Mouse (Mus musculus): ENCODE measurements around the gene Ulk1. TPM values are rescaled to one million over a fixed set of nuclear protein-coding genes. Genes with fewer than 3 reads are reported as not detected.

Ulk1 gene
- polyA plus RNA-seq, 1 experiment: 13.6 TPM

DNA sequence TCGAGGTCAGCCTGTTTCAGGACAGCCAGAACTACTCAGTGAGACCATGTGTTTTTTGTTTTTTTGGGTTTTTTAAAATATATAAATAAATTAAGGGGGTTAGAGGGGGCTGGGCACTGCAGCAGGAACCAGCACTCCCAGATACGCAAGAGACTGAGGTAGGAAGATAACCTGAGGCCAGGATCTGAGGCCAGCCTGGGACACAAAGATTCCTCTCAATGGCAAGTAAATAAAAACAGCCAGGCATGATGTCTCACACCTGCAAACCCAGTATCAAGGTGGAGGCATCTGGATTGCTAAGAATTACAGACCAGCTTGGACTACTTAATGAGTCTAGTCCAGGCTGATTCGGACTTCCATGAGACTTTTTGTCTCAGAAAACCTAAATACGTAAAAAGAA is 40.6 kb downstream of the Ulk1 start:
- peaks cover 88% of the 10 kb centered on the region for H3K79me2 ChIP-seq (ENCODE audit: control insufficient read depth, insufficient read depth)
- H3K79me3 ChIP-seq (ENCODE audit: low read depth): peaks cover 61% of the 10 kb centered on the region
- TF ChIP-seq MYOG (IDR thresholded peaks at IDR 0.05; ENCODE audit: control insufficient read depth, extremely low read depth, insufficient read length) (no peak), USF1 (IDR thresholded peaks at IDR 0.05; ENCODE audit: low read depth) (no peak), CTCF (IDR thresholded peaks at IDR 0.05; ENCODE audit: control insufficient read depth, insufficient read depth, insufficient read length) (no peak), MYOD1 (IDR thresholded peaks at IDR 0.05; ENCODE audit: control insufficient read depth, insufficient read length, low read depth) (no peak), FOSL1 (IDR thresholded peaks at IDR 0.05; ENCODE audit: insufficient read depth, low read length, poor library complexity, severe bottlenecking) (no peak), MAX (IDR thresholded peaks at IDR 0.05) (no peak), CEBPB (IDR thresholded peaks at IDR 0.05; ENCODE audit: low read depth) (no peak)
- peak overlapping the region; percentile 87 for H3K4me3 ChIP-seq (ENCODE audit: insufficient read depth, poor library complexity, severe bottlenecking)
- peak overlapping the region; percentile 22 for H3ac ChIP-seq (ENCODE audit: control insufficient read depth, insufficient read length, low read depth)
- H3K27me3 ChIP-seq (ENCODE audit: control insufficient read depth, insufficient read depth, insufficient read length): no peaks in the 10 kb centered on the region
- H3K36me3 ChIP-seq (ENCODE audit: control insufficient read depth, insufficient read depth): peaks cover 12% of the 10 kb centered on the region

- TF ChIP-seq MAX (IDR thresholded peaks at IDR 0.05): no peak
- TF ChIP-seq FOSL1 (IDR thresholded peaks at IDR 0.05; ENCODE audit: insufficient read depth, low read length, poor library complexity, severe bottlenecking): no peak
- TF ChIP-seq MYOD1 (IDR thresholded peaks at IDR 0.05; ENCODE audit: control insufficient read depth, insufficient read length, low read depth): no peak
- TF ChIP-seq CTCF (IDR thresholded peaks at IDR 0.05; ENCODE audit: control insufficient read depth, insufficient read depth, insufficient read length): no peak
- no peak for TF ChIP-seq CEBPB (IDR thresholded peaks at IDR 0.05; ENCODE audit: low read depth)
- TF ChIP-seq MYOG (IDR thresholded peaks at IDR 0.05; ENCODE audit: control insufficient read depth, extremely low read depth, insufficient read length): no peak
- no peak for TF ChIP-seq USF1 (IDR thresholded peaks at IDR 0.05; ENCODE audit: low read depth)
- Histone ChIP-seq H3K79me2 (ENCODE audit: control insufficient read depth, insufficient read depth) (peaks cover 100% of the 10 kb centered on the region), H3K79me3 (ENCODE audit: low read depth) (peaks cover 92% of the 10 kb centered on the region), H3K36me3 (ENCODE audit: control insufficient read depth, insufficient read depth) (peaks cover 5% of the 10 kb centered on the region), H3ac (ENCODE audit: control insufficient read depth, insufficient read length, low read depth) (no peak overlapping the region), H3K4me3 (ENCODE audit: insufficient read depth, poor library complexity, severe bottlenecking) (no peak overlapping the region), H3K27me3 (ENCODE audit: control insufficient read depth, insufficient read depth, insufficient read length) (no peaks in the 10 kb centered on the region)
These were observed 46.0 kb downstream of the Ulk1 start for GRCm38 (mm10) chr5:110763890-110764289.

DNA sequence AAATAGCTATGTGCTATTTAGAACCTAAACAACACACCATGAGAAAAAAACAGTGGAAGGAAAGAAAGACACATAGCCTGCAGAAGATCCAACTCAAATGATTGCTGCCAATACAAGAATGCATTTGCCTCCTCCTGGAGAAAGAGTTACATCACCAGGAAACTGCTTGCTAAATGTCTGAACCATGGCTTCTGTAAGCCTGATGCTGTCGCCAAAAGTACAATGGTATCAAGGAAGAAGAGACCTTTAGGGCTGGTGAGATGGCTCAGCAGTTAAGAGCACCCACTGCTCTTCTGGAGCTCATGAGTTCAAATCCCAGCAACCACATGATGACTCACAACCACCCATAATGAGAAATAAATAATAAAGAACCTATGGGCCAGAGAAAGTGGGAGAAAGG is 64.9 kb downstream of the Ulk1 start:
- Histone ChIP-seq H3ac (ENCODE audit: control insufficient read depth, insufficient read length, low read depth) (no peak overlapping the region), H3K36me3 (ENCODE audit: control insufficient read depth, insufficient read depth) (peaks cover 7% of the 10 kb centered on the region), H3K79me3 (ENCODE audit: low read depth) (peaks cover 75% of the 10 kb centered on the region), H3K27me3 (ENCODE audit: control insufficient read depth, insufficient read depth, insufficient read length) (no peaks in the 10 kb centered on the region), H3K4me3 (ENCODE audit: insufficient read depth, poor library complexity, severe bottlenecking) (no peak overlapping the region), H3K79me2 (ENCODE audit: control insufficient read depth, insufficient read depth) (peaks cover 88% of the 10 kb centered on the region)
- no peak for TF ChIP-seq MYOD1 (IDR thresholded peaks at IDR 0.05; ENCODE audit: control insufficient read depth, insufficient read length, low read depth)
- TF ChIP-seq CTCF (IDR thresholded peaks at IDR 0.05; ENCODE audit: control insufficient read depth, insufficient read depth, insufficient read length): no peak
- no peak for TF ChIP-seq FOSL1 (IDR thresholded peaks at IDR 0.05; ENCODE audit: insufficient read depth, low read length, poor library complexity, severe bottlenecking)
- no peak for TF ChIP-seq MAX (IDR thresholded peaks at IDR 0.05)
- no peak for TF ChIP-seq USF1 (IDR thresholded peaks at IDR 0.05; ENCODE audit: low read depth)
- TF ChIP-seq MYOG (IDR thresholded peaks at IDR 0.05; ENCODE audit: control insufficient read depth, extremely low read depth, insufficient read length): no peak

GRCm38 (mm10) chr5:110739496-110740275 is 70.2 kb downstream of the Ulk1 start:
- H3K79me3 ChIP-seq (ENCODE audit: low read depth): peaks cover 27% of the 10 kb centered on the region
- no peak overlapping the region for H3K4me3 ChIP-seq (ENCODE audit: insufficient read depth, poor library complexity, severe bottlenecking)
- H3ac ChIP-seq (ENCODE audit: control insufficient read depth, insufficient read length, low read depth): no peak overlapping the region
- no peak for TF ChIP-seq MAX (IDR thresholded peaks at IDR 0.05)
- TF ChIP-seq FOSL1 (IDR thresholded peaks at IDR 0.05; ENCODE audit: insufficient read depth, low read length, poor library complexity, severe bottlenecking): no peak
- TF ChIP-seq CEBPB (IDR thresholded peaks at IDR 0.05; ENCODE audit: low read depth): no peak
- no peak for TF ChIP-seq CTCF (IDR thresholded peaks at IDR 0.05; ENCODE audit: control insufficient read depth, insufficient read depth, insufficient read length)
- TF ChIP-seq MYOG (IDR thresholded peaks at IDR 0.05; ENCODE audit: control insufficient read depth, extremely low read depth, insufficient read length): no peak
- TF ChIP-seq USF1 (IDR thresholded peaks at IDR 0.05; ENCODE audit: low read depth): no peak
- no peak for TF ChIP-seq MYOD1 (IDR thresholded peaks at IDR 0.05; ENCODE audit: control insufficient read depth, insufficient read length, low read depth)
- H3K36me3 ChIP-seq (ENCODE audit: control insufficient read depth, insufficient read depth): peaks cover 40% of the 10 kb centered on the region
- no peaks in the 10 kb centered on the region for H3K27me3 ChIP-seq (ENCODE audit: control insufficient read depth, insufficient read depth, insufficient read length)
- H3K79me2 ChIP-seq (ENCODE audit: control insufficient read depth, insufficient read depth): peaks cover 35% of the 10 kb centered on the region

DNA sequence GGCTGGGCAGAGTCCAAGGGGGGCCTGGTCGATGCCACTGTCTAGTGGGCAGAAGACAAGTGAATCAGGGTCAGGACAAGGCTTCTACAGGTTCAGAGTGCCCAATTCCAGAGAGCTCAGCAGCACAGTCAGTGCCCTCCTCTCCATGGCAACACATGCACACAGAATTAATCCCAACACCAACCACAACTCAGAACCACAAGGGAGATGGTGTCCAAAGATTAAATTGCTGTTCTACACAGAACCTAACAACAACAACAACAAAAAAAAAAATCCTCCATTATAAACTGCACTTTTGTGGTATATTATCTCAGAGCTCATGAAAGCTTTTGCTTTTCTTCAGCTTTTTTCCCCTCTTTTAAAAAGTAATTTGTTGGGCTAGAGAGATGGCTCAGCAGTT is 74.3 kb downstream of the Ulk1 start:
- peaks cover 72% of the 10 kb centered on the region for H3K36me3 ChIP-seq (ENCODE audit: control insufficient read depth, insufficient read depth)
- TF ChIP-seq CEBPB (IDR thresholded peaks at IDR 0.05; ENCODE audit: low read depth) (no peak), MAX (IDR thresholded peaks at IDR 0.05) (no peak), CTCF (IDR thresholded peaks at IDR 0.05; ENCODE audit: control insufficient read depth, insufficient read depth, insufficient read length) (no peak), FOSL1 (IDR thresholded peaks at IDR 0.05; ENCODE audit: insufficient read depth, low read length, poor library complexity, severe bottlenecking) (no peak), MYOD1 (IDR thresholded peaks at IDR 0.05; ENCODE audit: control insufficient read depth, insufficient read length, low read depth) (no peak), USF1 (IDR thresholded peaks at IDR 0.05; ENCODE audit: low read depth) (no peak), MYOG (IDR thresholded peaks at IDR 0.05; ENCODE audit: control insufficient read depth, extremely low read depth, insufficient read length) (no peak)
- H3K4me3 ChIP-seq (ENCODE audit: insufficient read depth, poor library complexity, severe bottlenecking): no peak overlapping the region

More for the DNA sequence above, 74.3 kb downstream of the Ulk1 start:
- Histone ChIP-seq H3ac (ENCODE audit: control insufficient read depth, insufficient read length, low read depth) (no peak overlapping the region), H3K27me3 (ENCODE audit: control insufficient read depth, insufficient read depth, insufficient read length) (no peaks in the 10 kb centered on the region), H3K79me2 (ENCODE audit: control insufficient read depth, insufficient read depth) (no peaks in the 10 kb centered on the region), H3K79me3 (ENCODE audit: low read depth) (no peaks in the 10 kb centered on the region)

Other genes starting within 250 kb of the Ulk1 start
- 51.7 TPM for gene Noc4l, start 156.7 kb downstream of the Ulk1 start, polyA plus RNA-seq (2012; fragmentation: generic; extraction: Trizol)
- 14.8 TPM for gene Ddx51, start 156.6 kb downstream of the Ulk1 start, polyA plus RNA-seq (2012; fragmentation: generic; extraction: Trizol)
- gene Ep400, start 39.4 kb downstream of the Ulk1 start, polyA plus RNA-seq (2012; fragmentation: generic; extraction: Trizol): 23.6 TPM
- 62.3 TPM for gene Pus1, start 29.4 kb downstream of the Ulk1 start, polyA plus RNA-seq (2012; fragmentation: generic; extraction: Trizol)
- 12.2 TPM for gene Hscb, start 29.7 kb upstream of the Ulk1 start, polyA plus RNA-seq (2012; fragmentation: generic; extraction: Trizol)
- gene Chek2, start 29.9 kb upstream of the Ulk1 start, polyA plus RNA-seq (2012; fragmentation: generic; extraction: Trizol): 8.2 TPM
- gene Ttc28, start 69.7 kb upstream of the Ulk1 start, polyA plus RNA-seq (2012; fragmentation: generic; extraction: Trizol): 3.4 TPM